Mouse (Mus musculus) heart, adult 2 months (tissue): ENCODE results near the gene Mobp. TPM values are rescaled to one million over a fixed set of nuclear protein-coding genes. Genes with fewer than 3 reads are reported as not detected.

Experiments
- DNase-seq, 2 experiments: peaks; one replicate each; pipeline ENCODE4 v3.0.0; 2021
- H3K27ac ChIP-seq: fragments of 200-600 bp; 2 replicates; pipeline ENCODE4 v1.8.1; 2022
- H3K27me3 ChIP-seq: fragments of 200-500 bp; 2 replicates; pipeline ENCODE4 v1.6.1; 2012; ENCODE audit warnings: mild to moderate bottlenecking, low read length, inconsistent platforms, mixed read lengths; ENCODE audit not compliant: control insufficient read depth, insufficient read depth
- H3K36me3 ChIP-seq: fragments of 200-500 bp; 2 replicates; pipeline ENCODE4 v1.6.1; 2012; ENCODE audit warnings: low read length, inconsistent platforms; ENCODE audit not compliant: control insufficient read depth, insufficient read depth
- H3K4me1 ChIP-seq: fragments of 200-500 bp; 2 replicates; pipeline ENCODE4 v1.6.1; 2011; ENCODE audit warnings: low read length; ENCODE audit not compliant: control insufficient read depth, insufficient read depth
- H3K4me3 ChIP-seq: fragments of 200-600 bp; 2 replicates; pipeline ENCODE4 v1.8.1; 2022
- H3K79me2 ChIP-seq: fragments of 200-500 bp; replicated peaks from 2 replicates; pipeline ENCODE4 v1.6.1; 2012; ENCODE audit warnings: mild to moderate bottlenecking, inconsistent platforms, low read length, moderate library complexity, mixed read lengths; ENCODE audit not compliant: control insufficient read depth, insufficient read depth
- H3K9ac ChIP-seq: fragments of 200-500 bp; 2 replicates; pipeline ENCODE4 v1.6.1; 2012; ENCODE audit warnings: low read depth, mild to moderate bottlenecking, control low read depth, inconsistent platforms, low read length, mixed read lengths
- CTCF ChIP-seq: fragments of 200-600 bp; IDR thresholded peaks from 2 replicates; pipeline ENCODE4 v1.8.1; 2022; ENCODE audit warnings: antibody characterized with exemption, mild to moderate bottlenecking, moderate library complexity
- EP300 ChIP-seq: fragments of 200-500 bp; IDR thresholded peaks from 2 replicates; pipeline ENCODE4 v1.6.1; 2011; ENCODE audit warnings: low read depth, low read length, control low read depth; ENCODE audit not compliant: insufficient read depth
- POLR2A ChIP-seq: fragments of 200-500 bp; IDR thresholded peaks from 2 replicates; pipeline ENCODE4 v1.6.1; 2011; ENCODE audit warnings: mild to moderate bottlenecking, low read depth, low read length, control low read depth; ENCODE audit not compliant: insufficient read depth
- WGBS: fragments of 180-500 bp; shearing (Covaris S2); methylation state at CpG from one replicate; pipeline ENCODE4 v1.1.7; 2018; 5-methylcytosine and 5-hydroxymethylcytosine counted together
- intact Hi-C: fragments of 180-260 bp; cut with DNase I; formaldehyde crosslinking; loops from one replicate; pipeline ENCODE4 v1.15.1; 2025
- polyA plus RNA-seq: library from polyadenylated mRNA; depleted of rRNA; stranded (reverse); fragments of >200 nt; gene quantifications from 2 replicates; pipeline ENCODE4 v1.2.3, GENCODE M21; 2012
- total RNA-seq, 2 experiments: library from RNA; stranded (reverse); gene quantifications; 2 replicates each; pipeline ENCODE4 v1.2.3; 2021

The Mobp gene
- total and polyA plus RNA-seq, 3 experiments: not detected

DNA sequence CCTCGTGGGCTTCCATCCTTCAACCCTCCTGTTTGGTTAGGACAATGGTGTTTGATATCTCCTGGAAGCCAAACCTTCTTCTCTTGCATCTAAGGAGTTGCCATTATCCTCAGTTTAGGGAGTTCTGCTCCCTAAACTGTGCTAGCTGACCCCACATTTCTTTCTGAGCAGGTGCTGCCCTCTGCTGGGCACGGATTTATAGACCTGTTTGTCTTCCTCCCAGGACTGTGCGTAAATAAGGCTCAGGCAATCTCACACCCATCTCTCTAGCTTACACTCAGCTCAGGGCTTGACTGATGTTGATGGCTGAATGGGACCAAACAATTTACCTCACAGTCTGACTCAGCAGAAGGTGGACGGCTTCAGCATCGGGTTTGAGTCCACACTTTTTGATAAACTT lies 21.8 kb downstream of the Mobp start:
- no peak overlapping the region for H3K9ac ChIP-seq

GRCm38 (mm10) chr9:120174436-120175137 lies 25.1 kb downstream of the Mobp start:
- Histone ChIP-seq H3K79me2 (no peaks in the 10 kb centered on the region), H3K4me1 (no peaks in the 10 kb centered on the region), H3K27me3 (no peaks in the 10 kb centered on the region), H3K36me3 (no peaks in the 10 kb centered on the region), H3K4me3 (no peak overlapping the region), H3K27ac (no peak overlapping the region), H3K9ac (no peak overlapping the region)
- TF ChIP-seq EP300 (no peak), CTCF (no peak), POLR2A (no peak)
- DNase-seq: no peak
- intact Hi-C loops: no loop called here
- 83% methylated on average over 18 of the region's 18 CpGs for WGBS

More for the DNA sequence above, 21.8 kb downstream of the Mobp start:
- no peak overlapping the region for H3K4me3 ChIP-seq
- H3K27me3 ChIP-seq: no peaks in the 10 kb centered on the region
- no peaks in the 10 kb centered on the region for H3K36me3 ChIP-seq
- no peaks in the 10 kb centered on the region for H3K4me1 ChIP-seq
- intact Hi-C loops: loop anchor here (2.0 kb wide), 1 partner anchor 30 kb away; no protein-coding TSS in a partner anchor
- peak; percentile 28 to 61 for DNase-seq
- TF ChIP-seq POLR2A: no peak
- peak; percentile 72 for TF ChIP-seq CTCF
- no peaks in the 10 kb centered on the region for H3K79me2 ChIP-seq
- WGBS: 37% methylated on average over 5 of the region's 5 CpGs
- H3K27ac ChIP-seq: no peak overlapping the region

- Histone ChIP-seq H3K9ac (no peak overlapping the region), H3K4me3 (no peak overlapping the region), H3K36me3 (no peaks in the 10 kb centered on the region), H3K4me1 (no peaks in the 10 kb centered on the region), H3K27ac (no peak overlapping the region), H3K27me3 (no peaks in the 10 kb centered on the region), H3K79me2 (no peaks in the 10 kb centered on the region)
- no peak for DNase-seq
- TF ChIP-seq EP300 (no peak), CTCF (no peak), POLR2A (no peak)
- intact Hi-C loops: no loop called here
- WGBS: 57% methylated on average over 10 of the region's 10 CpGs
These were observed 29.3 kb downstream of the Mobp start for GRCm38 (mm10) chr9:120178813-120179212.

GRCm38 (mm10) chr9:120184499-120184898 lies 35.0 kb downstream of the Mobp start:
- WGBS: 26% methylated on average over 13 of the region's 13 CpGs
- peak; percentile 37 to 40 for DNase-seq
- Histone ChIP-seq H3K36me3 (no peaks in the 10 kb centered on the region), H3K9ac (no peak overlapping the region), H3K4me1 (no peaks in the 10 kb centered on the region), H3K27me3 (no peaks in the 10 kb centered on the region), H3K27ac (no peak overlapping the region), H3K79me2 (no peaks in the 10 kb centered on the region), H3K4me3 (no peak overlapping the region)
- intact Hi-C loops: no loop called here
- TF ChIP-seq POLR2A (no peak), EP300 (no peak), CTCF (peak; percentile 67)

GRCm38 (mm10) chr9:120186856-120187255 lies 37.3 kb downstream of the Mobp start:
- intact Hi-C loops: no loop called here
- H3K9ac ChIP-seq: no peak overlapping the region
- 87% methylated on average over 5 of the region's 5 CpGs for WGBS
- H3K27ac ChIP-seq: no peak overlapping the region
- H3K36me3 ChIP-seq: no peaks in the 10 kb centered on the region
- no peak overlapping the region for H3K4me3 ChIP-seq
- H3K27me3 ChIP-seq: no peaks in the 10 kb centered on the region
- no peak for TF ChIP-seq EP300
- no peak for TF ChIP-seq POLR2A
- peak; percentile 51 for TF ChIP-seq CTCF
- H3K79me2 ChIP-seq: no peaks in the 10 kb centered on the region
- H3K4me1 ChIP-seq: no peaks in the 10 kb centered on the region
- DNase-seq: no peak

DNA sequence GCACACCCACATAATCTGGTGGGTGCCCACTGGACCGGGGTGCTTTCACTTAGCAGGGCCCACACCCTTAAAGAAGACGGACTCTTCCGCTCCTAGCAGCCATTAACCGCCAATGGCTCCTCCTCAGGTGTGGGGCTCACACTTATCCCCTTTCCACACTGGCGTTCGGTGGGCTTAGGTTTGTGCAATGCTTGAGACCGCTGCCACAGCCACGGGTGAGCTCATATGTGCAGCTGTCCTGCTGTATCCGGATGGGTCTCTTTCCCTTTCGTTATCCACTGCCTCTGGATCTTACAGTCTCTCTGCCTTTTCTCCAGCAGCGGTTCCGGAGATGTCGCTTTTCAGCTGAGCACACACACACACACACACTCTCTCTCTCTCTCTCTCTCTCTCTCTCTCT lies 41.4 kb downstream of the Mobp start:
- Histone ChIP-seq H3K27me3 (no peaks in the 10 kb centered on the region), H3K27ac (no peak overlapping the region), H3K79me2 (no peaks in the 10 kb centered on the region), H3K36me3 (no peaks in the 10 kb centered on the region), H3K4me1 (no peaks in the 10 kb centered on the region), H3K4me3 (no peak overlapping the region), H3K9ac (no peak overlapping the region)
- no peak for DNase-seq
- WGBS: 39% methylated on average over 13 of the region's 13 CpGs
- intact Hi-C loops: loop anchor here (1.0 to 5.0 kb wide), 3 partner anchors 111 to 234 kb away; partner anchors contain the start of gene Myrip
- no peak for TF ChIP-seq EP300
- no peak for TF ChIP-seq CTCF
- TF ChIP-seq POLR2A: no peak
